In the genomic region with DNA sequence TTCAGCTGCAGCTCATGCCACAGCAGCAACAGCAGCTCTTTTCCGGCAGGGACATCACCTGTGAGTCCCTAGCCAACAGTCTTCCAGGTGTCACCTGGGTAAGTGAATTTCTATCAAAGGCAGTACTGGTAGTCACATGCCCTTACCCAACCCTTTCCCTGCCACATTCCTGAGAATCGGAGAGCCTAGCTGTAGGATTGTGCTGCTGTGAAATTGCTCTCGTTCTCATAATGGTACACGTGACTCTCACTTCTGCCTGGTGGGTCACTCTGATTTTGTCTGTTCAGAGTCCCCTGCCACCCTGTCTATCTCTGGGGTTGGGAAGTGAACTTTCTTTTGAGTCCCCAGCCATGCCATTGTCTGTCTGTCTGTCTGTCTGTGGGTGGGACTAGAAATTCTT, we compare ENCODE assay signal across 26 mouse cellular contexts.
DNase-seq lines count a peak whose midpoint lies in the region; ATAC-seq and TF ChIP-seq lines count a peak whose summit lies in the region.
"Had no signal": no experiment of that assay in that cellular context is flagged by ENCODE, and none has a peak within 500 bp of the region (broad histone marks: within the 10 kb centered on the region; RNA-seq: fewer than 3 reads in every experiment).

No protein-coding gene starts in this region.

- H3K4me1 ChIP-seq in heart, embryonic 10.5 days: peaks cover 32% of the 10 kb centered on the region
- peaks cover 23% of the 10 kb centered on the region for H3K4me1 ChIP-seq in heart, embryonic 16.5 days (ENCODE audit: control insufficient read depth, insufficient read depth, low read length)
- peaks cover 6% of the 10 kb centered on the region for H3K4me1 ChIP-seq in hindbrain, postnatal 0 days (ENCODE audit: insufficient read depth, low read length)
- peaks cover 16% of the 10 kb centered on the region for H3K4me1 ChIP-seq in hindbrain, embryonic 16.5 days (ENCODE audit: control insufficient read depth, insufficient read depth, low read depth, low read length)
- H3K4me1 ChIP-seq: embryonic facial prominence, embryonic 13.5 days; limb, embryonic 13.5 days; megakaryocyte, embryonic 14.5 days had no signal

- no peak overlapping the region for H3K9ac ChIP-seq in heart, embryonic 16.5 days (ENCODE audit: low read length)
- H3K9ac ChIP-seq in hindbrain, postnatal 0 days (replicated peaks; ENCODE audit: low read length): no peak overlapping the region
- H3K9ac ChIP-seq in hindbrain, embryonic 16.5 days (ENCODE audit: low read depth, low read length): no peak overlapping the region
- H3K9ac ChIP-seq: embryonic facial prominence, embryonic 13.5 days; limb, embryonic 13.5 days; midbrain, embryonic 12.5 days had no signal

- no peaks in the 10 kb centered on the region for H3K9me3 ChIP-seq in heart, embryonic 10.5 days
- no peaks in the 10 kb centered on the region for H3K9me3 ChIP-seq in heart, embryonic 16.5 days (replicated peaks; ENCODE audit: control insufficient read depth, low read length)
- no peaks in the 10 kb centered on the region for H3K9me3 ChIP-seq in hindbrain, postnatal 0 days (ENCODE audit: low read length)
- no peaks in the 10 kb centered on the region for H3K9me3 ChIP-seq in hindbrain, embryonic 16.5 days (ENCODE audit: control insufficient read depth, low read length)
- H3K9me3 ChIP-seq: embryonic facial prominence, embryonic 13.5 days; limb, embryonic 13.5 days; midbrain, embryonic 12.5 days had no signal

- DNase-seq in heart, embryonic 10.5 days (ENCODE audit: low spot score): peak; percentile 77
- no peak for DNase-seq in heart, postnatal 14 days
- DNase-seq in heart, adult 18-20 months: no peak
- peak; percentile 41 for DNase-seq in hindbrain, postnatal 0 days (ENCODE audit: low spot score)
- DNase-seq in brain, embryonic 14.5 days (ENCODE audit: low read depth): peak; percentile 64
- no peak for DNase-seq in thymus, postnatal 25 days
- DNase-seq: adrenal gland, postnatal 10 days; cerebellum, adult 11 months; cerebellum, adult 9-10 months; cerebellum, postnatal 36 days; kidney, adult 11 months; kidney, postnatal 36 days; lung, postnatal 36 days; thymus, adult 2 months; thymus, postnatal 4 days had no signal

- H3K27me3 ChIP-seq in heart, embryonic 10.5 days (ENCODE audit: insufficient read depth, poor library complexity, severe bottlenecking): no peaks in the 10 kb centered on the region
- H3K27me3 ChIP-seq in heart, embryonic 16.5 days (ENCODE audit: control insufficient read depth, insufficient read depth, low read length): no peaks in the 10 kb centered on the region
- no peaks in the 10 kb centered on the region for H3K27me3 ChIP-seq in hindbrain, postnatal 0 days (ENCODE audit: insufficient read depth, low read length)
- H3K27me3 ChIP-seq in hindbrain, embryonic 16.5 days (replicated peaks; ENCODE audit: control insufficient read depth, insufficient read depth, low read length): no peaks in the 10 kb centered on the region
- H3K27me3 ChIP-seq: embryonic facial prominence, embryonic 13.5 days; megakaryocyte, embryonic 14.5 days; midbrain, embryonic 12.5 days; Patski had no signal

- TF ChIP-seq CTCF in hindbrain, postnatal 0 days (IDR thresholded peaks at IDR 0.05; ENCODE audit: low read depth): no peak
- TF ChIP-seq CTCF in brain, embryonic 14.5 days (IDR thresholded peaks at IDR 0.05; ENCODE audit: borderline replicate concordance, extremely low read depth, insufficient read depth, insufficient read length): no peak

- peak overlapping the region; percentile 53 for H3K27ac ChIP-seq in heart, embryonic 10.5 days
- no peak overlapping the region for H3K27ac ChIP-seq in heart, embryonic 16.5 days (ENCODE audit: low read length)
- H3K27ac ChIP-seq in hindbrain, postnatal 0 days: no peak overlapping the region
- H3K27ac ChIP-seq in hindbrain, embryonic 16.5 days (ENCODE audit: low read depth, low read length): no peak overlapping the region
- H3K27ac ChIP-seq: embryonic facial prominence, embryonic 13.5 days; layer of hippocampus, adult 2 months; limb, embryonic 13.5 days; midbrain, embryonic 12.5 days had no signal

- no peak for ATAC-seq in heart, embryonic 16.5 days (replicated peaks; ENCODE audit: extremely low read depth, insufficient read depth, low FRiP score)
- ATAC-seq in hindbrain, postnatal 0 days: peak; percentile 51; the same call in 1 of the 2 replicates
- no peak for ATAC-seq in hindbrain, embryonic 16.5 days
- ATAC-seq: forebrain, embryonic 16.5 days; inflammation-experienced regulatory T-cells, adult 6 months; Patski had no signal

- H3K4me3 ChIP-seq in heart, embryonic 10.5 days: no peak overlapping the region
- no peak overlapping the region for H3K4me3 ChIP-seq in heart, embryonic 16.5 days (ENCODE audit: low read length)
- no peak overlapping the region for H3K4me3 ChIP-seq in hindbrain, postnatal 0 days (ENCODE audit: low read length)
- no peak overlapping the region for H3K4me3 ChIP-seq in hindbrain, embryonic 16.5 days (ENCODE audit: low read length)
- H3K4me3 ChIP-seq: embryonic facial prominence, embryonic 13.5 days; layer of hippocampus, adult 2 months; limb, embryonic 13.5 days; megakaryocyte, embryonic 14.5 days; midbrain, embryonic 12.5 days had no signal

- no peaks in the 10 kb centered on the region for H3K36me3 ChIP-seq in heart, embryonic 10.5 days
- no peaks in the 10 kb centered on the region for H3K36me3 ChIP-seq in heart, embryonic 16.5 days (ENCODE audit: control insufficient read depth, insufficient read depth)
- no peaks in the 10 kb centered on the region for H3K36me3 ChIP-seq in hindbrain, postnatal 0 days (ENCODE audit: insufficient read depth, low read length)
- H3K36me3 ChIP-seq in hindbrain, embryonic 16.5 days (ENCODE audit: control insufficient read depth, insufficient read depth, low read length): no peaks in the 10 kb centered on the region
- H3K36me3 ChIP-seq: embryonic facial prominence, embryonic 13.5 days; limb, embryonic 13.5 days; midbrain, embryonic 12.5 days had no signal

- intact Hi-C loops in heart, postnatal 14 days (cut with DNase I): no loop called here

- WGBS in heart, embryonic 10.5 days: 34% methylated on average over 4 of the region's 4 CpGs
- 38% methylated on average over 4 of the region's 4 CpGs for WGBS in heart, embryonic 16.5 days
- 34% methylated on average over 4 of the region's 4 CpGs for WGBS in hindbrain, postnatal 0 days
- 29% methylated on average over 4 of the region's 4 CpGs for WGBS in hindbrain, embryonic 16.5 days

- peak overlapping the region; percentile 29; the same call in 1 of the 2 replicates for H3K4me2 ChIP-seq in heart, embryonic 16.5 days (ENCODE audit: low read depth, low read length)
- H3K4me2 ChIP-seq in hindbrain, postnatal 0 days (ENCODE audit: low read depth, low read length): no peak overlapping the region
- no peak overlapping the region for H3K4me2 ChIP-seq in hindbrain, embryonic 16.5 days (ENCODE audit: low read length)
- H3K4me2 ChIP-seq: embryonic facial prominence, embryonic 13.5 days; limb, embryonic 13.5 days; liver, embryonic 11.5 days; midbrain, embryonic 12.5 days had no signal

- no peak for TF ChIP-seq POLR2A in brain, embryonic 14.5 days (IDR thresholded peaks at IDR 0.05; ENCODE audit: borderline replicate concordance, extremely low read depth, insufficient read depth, insufficient read length, poor library complexity, severe bottlenecking)

Comparison
In these comparisons a context has a peak if more than half of its experiments do, and no peak if none do; other contexts are left out.
1. DNase-seq: peak in heart, embryonic 10.5 days (single experiment), hindbrain, postnatal 0 days (single experiment) and brain, embryonic 14.5 days (single experiment); none in heart, postnatal 14 days (0 of 2), heart, adult 18-20 months (0 of 2) and thymus, postnatal 25 days (single experiment).